Mouse (Mus musculus): ENCODE results near the gene Tmem176b. TPM values are rescaled to one million over a fixed set of nuclear protein-coding genes. Genes with fewer than 3 reads are reported as not detected.

Tmem176b gene
- total RNA-seq, 2 experiments from 2014 or later, result 50.4 to 51.6 TPM

DNA sequence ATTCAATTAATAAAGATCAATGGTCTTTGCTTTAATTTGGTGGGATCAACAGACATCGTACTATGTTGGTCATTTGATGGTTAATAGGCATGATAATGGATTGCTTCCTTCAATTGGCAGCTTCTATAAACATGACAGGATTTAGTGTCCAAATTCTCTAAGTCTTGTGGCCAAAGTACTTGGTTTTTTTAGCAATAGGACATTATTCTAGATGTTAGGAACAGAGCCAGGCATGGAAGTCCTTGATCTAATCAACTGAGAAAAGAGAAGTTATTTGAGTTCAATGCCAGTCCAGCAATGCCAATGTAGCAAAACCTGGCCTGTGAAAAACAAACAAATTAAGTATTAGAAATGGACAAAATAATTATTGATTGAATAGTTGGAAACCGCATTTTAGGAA, 55.7 kb downstream of the Tmem176b start:
- no peak for DNase-seq

DNA sequence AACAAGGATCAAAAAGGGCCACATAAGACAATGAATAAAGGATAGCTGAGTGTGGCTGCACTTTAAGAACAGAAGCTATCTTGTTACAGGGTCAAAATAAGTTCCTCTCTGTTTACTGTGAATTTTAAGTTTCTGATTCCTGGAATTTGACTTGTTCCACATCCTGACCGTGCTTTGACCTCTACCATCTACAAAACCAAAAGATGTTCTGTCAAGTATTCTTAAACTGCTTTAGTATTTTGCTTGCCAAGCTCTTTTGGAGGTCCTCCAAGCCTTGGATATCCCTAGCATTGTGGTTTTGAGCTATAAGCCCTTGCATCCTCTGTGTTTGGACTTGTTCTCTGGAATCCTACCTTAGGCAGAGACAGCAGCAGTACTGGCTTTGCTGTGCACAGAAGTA, 56.1 kb downstream of the Tmem176b start:
- no peak for DNase-seq

DNA sequence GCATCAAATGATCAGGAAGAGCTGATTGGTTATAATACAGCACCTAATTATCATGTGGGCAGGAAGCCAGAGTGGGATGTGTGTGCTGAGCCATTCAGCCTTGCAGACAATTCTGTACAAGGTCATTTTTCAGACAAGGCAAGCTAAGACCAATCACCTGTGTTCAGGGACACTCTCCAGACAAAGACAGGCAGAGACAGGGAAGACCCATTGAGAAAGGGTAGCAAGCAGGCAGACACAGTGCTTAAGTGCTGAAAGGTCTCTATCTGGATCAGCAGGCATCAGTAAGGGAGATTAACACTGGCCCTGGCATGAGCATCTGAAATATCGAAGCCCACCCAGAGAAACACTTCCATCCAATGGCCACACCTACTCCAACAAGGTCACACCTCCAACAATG, 56.9 kb downstream of the Tmem176b start:
- no peak for DNase-seq

Other genes with a start within 250 kb of the Tmem176b start
- 10 to 100 TPM; 43.6 to 47.5 TPM for gene Repin1, start 247.6 kb downstream of the Tmem176b start, total RNA-seq (2021)
- not detected for gene Gm44965, start 247.6 kb downstream of the Tmem176b start, total RNA-seq (2021)
- gene Zfp775, start 239.4 kb downstream of the Tmem176b start, total RNA-seq (2021), result 1 to 10 TPM; 6.3 to 7.7 TPM
- gene AI854703, start 214.7 kb downstream of the Tmem176b start, total RNA-seq (2021), result 10 to 100 TPM; 13.4 to 14.5 TPM
- 1 to 10 TPM in 1 of 2 experiments, under 1 TPM in 1; 0.52 to 1.1 TPM for gene Gimap8, start 194.3 kb downstream of the Tmem176b start, total RNA-seq (2021)
- gene Gimap9, start 165.4 kb downstream of the Tmem176b start, total RNA-seq (2021), result under 1 TPM; 0.28 to 0.57 TPM
- under 1 TPM; 0.17 to 0.33 TPM for gene Gimap4, start 156.9 kb downstream of the Tmem176b start, total RNA-seq (2021)
- 1 to 10 TPM; 5.7 to 7.3 TPM for gene Gimap6, start 133.3 kb downstream of the Tmem176b start, total RNA-seq (2021)
- gene Gm28053, start 122.9 kb downstream of the Tmem176b start, total RNA-seq (2021), result not detected
- gene Gimap7, start 122.9 kb downstream of the Tmem176b start, total RNA-seq (2021), result not detected
- 1 to 10 TPM; 2.4 to 2.5 TPM for gene Gimap1, start 102.4 kb downstream of the Tmem176b start, total RNA-seq (2021)
- 1 to 10 TPM; 1.0 to 1.7 TPM for gene Gimap5, start 95.3 kb downstream of the Tmem176b start, total RNA-seq (2021)
- not detected for gene Gimap3, start 70.6 kb downstream of the Tmem176b start, total RNA-seq (2021)
- 10 to 100 TPM; 24.3 to 24.9 TPM for gene Tmem176a, start 577 bp downstream of the Tmem176b start, total RNA-seq (2021)
- gene Aoc1, start 31.4 kb upstream of the Tmem176b start, total RNA-seq (2021), result not detected
- not detected for gene 1600015I10Rik, start 88.4 kb upstream of the Tmem176b start, total RNA-seq (2021)
- gene Doxl2, start 133.5 kb upstream of the Tmem176b start, total RNA-seq (2021), result not detected
- not detected for gene Svs1, start 145.4 kb upstream of the Tmem176b start, total RNA-seq (2021)
- 1 to 10 TPM; 1.8 to 3.1 TPM for gene Gpnmb, start 195.1 kb upstream of the Tmem176b start, total RNA-seq (2021)
- gene Malsu1, start 232.3 kb upstream of the Tmem176b start, total RNA-seq (2021), result 10 to 100 TPM; 33.1 to 35.8 TPM